Mouse (Mus musculus) liver, embryonic 11.5 days (tissue): ENCODE measurements around the gene Rora. TPM values are rescaled to one million over a fixed set of nuclear protein-coding genes. Genes with fewer than 3 reads are reported as not detected.

Experiments
- ATAC-seq: fragments of 200-750 bp; cut with Nextera tagmentation; replicated peaks from 2 replicates; pipeline ENCODE4 v1.8.0; 2017; ENCODE audit warnings: moderate number of reproducible peaks, mild to moderate bottlenecking, moderate TSS enrichment, moderate library complexity; ENCODE audit not compliant: low FRiP score
- DNase-seq: peaks from one replicate; pipeline ENCODE4 v3.0.0-alpha.2; 2017; ENCODE audit warnings: low spot score
- H3K27ac ChIP-seq: fragments of 300-500 bp; sonication (generic); 2 replicates; pipeline ENCODE4 v1.5.1; 2014; ENCODE audit warnings: mild to moderate bottlenecking, low read depth, low read length, control low read depth
- H3K27me3 ChIP-seq: fragments of 300-500 bp; sonication (generic); replicated peaks from 2 replicates; pipeline ENCODE4 v1.6.1; 2014; ENCODE audit warnings: low read length, mixed read lengths; ENCODE audit not compliant: control insufficient read depth, insufficient read depth
- H3K36me3 ChIP-seq: fragments of 300-500 bp; sonication (generic); 2 replicates; pipeline ENCODE4 v1.6.1; 2014; ENCODE audit warnings: mild to moderate bottlenecking, low read length, moderate library complexity, mixed read lengths; ENCODE audit not compliant: control insufficient read depth, insufficient read depth
- H3K4me1 ChIP-seq: fragments of 300-500 bp; sonication (generic); replicated peaks from 2 replicates; pipeline ENCODE4 v1.6.1; 2014; ENCODE audit warnings: low read length, mixed read lengths; ENCODE audit not compliant: control insufficient read depth, insufficient read depth
- H3K4me2 ChIP-seq: fragments of 300-500 bp; sonication (generic); 2 replicates; pipeline ENCODE4 v1.6.1; 2014; ENCODE audit warnings: mild to moderate bottlenecking, control low read depth, moderate library complexity
- H3K4me3 ChIP-seq: fragments of 300-500 bp; sonication (generic); 2 replicates; pipeline ENCODE4 v1.5.1; 2014; ENCODE audit warnings: low read depth, low read length, control low read depth
- H3K9ac ChIP-seq: fragments of 300-500 bp; sonication (generic); 2 replicates; pipeline ENCODE4 v1.6.1; 2014; ENCODE audit warnings: low read depth, low read length, control low read depth
- H3K9me3 ChIP-seq: fragments of 300-500 bp; sonication (generic); 2 replicates; pipeline ENCODE4 v1.6.1; 2016; ENCODE audit warnings: low read length, inconsistent platforms, mixed read lengths; ENCODE audit not compliant: control insufficient read depth
- WGBS: fragments of 180-500 bp; shearing (Covaris S2); extraction: QIAGEN DNeasy Blood & Tissue Kit; methylation state at CpG from one replicate; pipeline ENCODE4 v1.1.7; 2014; 5-methylcytosine and 5-hydroxymethylcytosine counted together
- polyA plus RNA-seq: library from polyadenylated mRNA; unstranded; fragments of >200 nt; fragmentation: Nextera tagmentation; extraction: Ambion mirVana; gene quantifications from 2 replicates; pipeline ENCODE4 v1.2.1, GENCODE M21; 2014

The Rora gene
- polyA plus RNA-seq, 1 experiment from 2014 or later: 4.3 TPM

DNA sequence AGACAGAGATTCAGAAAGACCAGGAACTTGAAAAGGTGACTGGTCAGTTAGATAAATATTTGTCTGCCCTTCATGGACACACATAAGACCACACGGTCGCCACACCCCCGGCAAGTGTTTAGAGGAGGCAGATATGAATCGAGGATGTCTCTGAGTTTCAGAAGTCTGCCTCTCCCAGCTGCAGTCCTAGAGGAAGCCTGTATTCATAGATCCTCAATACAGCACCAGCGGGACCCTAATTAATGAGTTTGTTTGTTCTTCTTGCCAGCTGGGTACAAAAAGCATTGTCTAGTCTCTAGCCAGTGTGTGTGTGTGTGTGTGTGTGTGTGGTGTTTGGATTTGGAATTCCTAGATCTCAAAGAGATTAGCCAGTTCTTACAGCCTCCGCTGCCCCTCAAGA lies 228.3 kb downstream of the Rora start:
- 45% methylated on average over 6 of the region's 6 CpGs for WGBS
- ATAC-seq (no peak), DNase-seq (no peak)
- Histone ChIP-seq H3K9me3 (no peaks in the 10 kb centered on the region), H3K4me3 (no peak overlapping the region), H3K4me2 (no peak overlapping the region), H3K27ac (no peak overlapping the region), H3K36me3 (no peaks in the 10 kb centered on the region), H3K9ac (no peak overlapping the region), H3K27me3 (no peaks in the 10 kb centered on the region), H3K4me1 (peaks cover 4% of the 10 kb centered on the region; the same call in 1 of the 2 replicates)

DNA sequence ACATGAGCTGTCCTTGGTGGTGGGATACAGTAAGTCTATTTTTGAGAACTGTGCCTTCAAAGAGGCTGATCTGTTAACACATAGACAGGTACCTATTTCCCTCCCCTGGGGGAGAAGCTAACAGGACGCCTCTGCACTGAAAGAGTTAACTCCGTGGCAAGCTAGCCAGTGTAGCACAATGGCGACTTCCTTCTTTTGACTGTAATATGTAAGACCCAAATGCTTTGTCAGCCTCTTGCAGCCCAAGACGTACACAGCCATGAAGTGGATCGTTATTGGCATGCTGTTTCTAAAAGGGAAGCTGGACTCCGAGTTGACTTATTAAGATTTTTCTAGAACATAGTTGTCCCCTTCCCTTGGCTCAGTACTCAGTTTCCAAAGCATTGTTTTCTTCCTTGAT lies 229.4 kb downstream of the Rora start:
- no peaks in the 10 kb centered on the region for H3K27me3 ChIP-seq
- 43% methylated on average over 6 of the region's 6 CpGs for WGBS
- DNase-seq (no peak), ATAC-seq (no peak)
- no peaks in the 10 kb centered on the region for H3K9me3 ChIP-seq
- H3K4me1 ChIP-seq: peaks cover 4% of the 10 kb centered on the region; the same call in 1 of the 2 replicates
- no peak overlapping the region for H3K27ac ChIP-seq
- H3K9ac ChIP-seq: no peak overlapping the region
- no peaks in the 10 kb centered on the region for H3K36me3 ChIP-seq
- H3K4me3 ChIP-seq: no peak overlapping the region
- H3K4me2 ChIP-seq: no peak overlapping the region

DNA sequence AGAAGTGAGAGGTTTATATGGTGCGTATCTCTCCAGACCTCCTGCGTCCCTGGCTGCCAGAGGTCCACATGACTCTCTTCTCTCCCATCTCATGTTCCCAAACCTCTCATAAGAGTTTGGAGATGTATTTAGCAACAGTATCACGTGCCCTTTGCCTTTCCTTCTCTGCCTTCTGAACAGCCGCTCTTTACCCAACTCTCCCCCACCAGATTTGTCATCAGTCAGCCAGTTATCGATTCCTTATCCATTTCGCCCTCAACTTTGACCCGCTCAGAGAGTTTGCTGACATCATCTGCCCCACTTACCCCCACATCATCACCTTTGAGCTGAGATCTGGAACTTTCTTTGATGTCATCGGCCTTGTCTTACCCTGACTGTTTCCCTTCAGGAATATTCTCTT lies 230.1 kb downstream of the Rora start:
- Histone ChIP-seq H3K9ac (no peak overlapping the region), H3K27ac (no peak overlapping the region), H3K27me3 (no peaks in the 10 kb centered on the region), H3K36me3 (no peaks in the 10 kb centered on the region), H3K4me1 (peaks cover 4% of the 10 kb centered on the region; the same call in 1 of the 2 replicates), H3K9me3 (no peaks in the 10 kb centered on the region), H3K4me3 (no peak overlapping the region), H3K4me2 (no peak overlapping the region)
- WGBS: 70% methylated on average over 8 of the region's 8 CpGs
- DNase-seq (no peak), ATAC-seq (no peak)

DNA sequence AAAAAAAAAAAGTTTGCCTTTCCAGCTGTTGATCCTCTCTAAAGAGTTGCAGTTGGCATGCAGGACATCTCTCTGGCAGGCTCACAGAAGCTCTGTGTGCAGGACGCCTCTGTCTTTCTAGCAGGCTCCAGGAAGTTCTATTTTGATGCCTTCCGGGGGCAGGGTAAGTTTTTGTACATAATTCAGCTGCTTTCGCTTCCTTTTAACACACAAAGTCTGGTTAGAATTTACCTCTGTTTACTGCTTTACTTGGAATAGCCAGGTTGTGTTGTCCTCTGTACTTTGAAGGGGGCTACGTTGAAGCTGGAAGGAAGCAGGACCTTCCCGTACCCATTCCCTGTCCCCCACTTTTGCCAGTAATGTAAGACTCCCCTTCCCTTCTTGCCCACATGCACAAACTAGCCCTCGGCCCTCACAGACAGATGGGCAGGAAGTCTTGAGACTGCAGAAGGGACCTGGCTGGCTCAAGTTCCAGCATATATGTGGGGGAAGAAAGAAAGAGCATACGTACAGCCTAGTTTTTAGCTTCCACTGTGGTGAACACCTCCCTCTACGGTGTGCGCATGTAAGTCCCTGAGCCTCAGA lies 231.0 kb downstream of the Rora start:
- H3K4me1 ChIP-seq: peaks cover 4% of the 10 kb centered on the region; the same call in 1 of the 2 replicates
- H3K27ac ChIP-seq: peak overlapping the region; percentile 25; the same call in 1 of the 2 replicates
- ATAC-seq: no peak
- no peaks in the 10 kb centered on the region for H3K27me3 ChIP-seq
- no peak for DNase-seq
- no peak overlapping the region for H3K4me3 ChIP-seq
- WGBS: 66% methylated on average over 9 of the region's 9 CpGs
- H3K36me3 ChIP-seq: no peaks in the 10 kb centered on the region
- H3K9ac ChIP-seq: no peak overlapping the region
- H3K4me2 ChIP-seq: no peak overlapping the region
- no peaks in the 10 kb centered on the region for H3K9me3 ChIP-seq

DNA sequence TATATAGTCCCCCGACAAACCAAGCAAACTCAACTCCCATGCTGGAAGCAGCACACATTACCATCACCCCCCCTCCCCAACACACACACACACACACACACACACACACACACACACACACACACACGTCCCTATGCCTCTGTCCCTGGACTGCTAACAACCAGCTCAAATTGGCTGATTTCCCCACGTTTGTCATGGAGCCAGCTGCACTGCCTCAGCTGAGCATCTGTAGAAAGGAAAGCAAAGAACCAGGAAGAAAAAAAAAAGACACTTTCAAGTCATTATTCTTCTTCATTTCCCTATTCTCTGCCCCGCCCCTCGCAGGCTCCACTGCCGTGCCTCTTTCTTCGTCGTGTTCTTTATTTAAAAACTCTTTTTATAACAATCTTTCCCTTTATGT lies 235.1 kb downstream of the Rora start:
- Histone ChIP-seq H3K4me2 (no peak overlapping the region), H3K9me3 (no peaks in the 10 kb centered on the region), H3K4me3 (no peak overlapping the region), H3K9ac (no peak overlapping the region), H3K4me1 (peaks cover 4% of the 10 kb centered on the region; the same call in 1 of the 2 replicates), H3K27me3 (no peaks in the 10 kb centered on the region), H3K27ac (no peak overlapping the region), H3K36me3 (no peaks in the 10 kb centered on the region)
- ATAC-seq: no peak
- 65% methylated on average over 8 of the region's 8 CpGs for WGBS
- DNase-seq: no peak

DNA sequence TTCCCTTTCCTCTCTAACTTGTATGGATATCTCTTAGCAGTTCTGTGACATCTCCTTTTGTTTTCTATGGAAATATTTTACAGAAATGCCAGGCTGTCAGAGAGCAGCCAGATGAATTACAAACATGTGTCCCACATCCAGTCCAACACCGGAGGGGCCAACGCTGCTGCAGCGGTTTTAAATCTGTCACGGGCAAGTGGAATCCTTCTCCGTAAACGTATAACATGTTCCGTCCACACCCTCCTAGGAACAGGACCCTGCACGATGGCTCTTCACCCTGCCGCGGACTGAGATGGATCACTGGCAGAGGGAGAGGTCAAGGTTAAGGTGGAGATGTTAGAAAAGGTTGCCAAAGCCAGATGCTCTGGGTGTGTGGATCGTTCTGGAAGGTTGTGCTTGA lies 237.8 kb downstream of the Rora start:
- 75% methylated on average over 11 of the region's 11 CpGs for WGBS
- no peak for DNase-seq
- Histone ChIP-seq H3K27ac (no peak overlapping the region), H3K4me1 (no peaks in the 10 kb centered on the region), H3K27me3 (no peaks in the 10 kb centered on the region), H3K36me3 (no peaks in the 10 kb centered on the region), H3K4me3 (no peak overlapping the region), H3K4me2 (no peak overlapping the region), H3K9me3 (no peaks in the 10 kb centered on the region), H3K9ac (no peak overlapping the region)
- ATAC-seq: no peak

DNA sequence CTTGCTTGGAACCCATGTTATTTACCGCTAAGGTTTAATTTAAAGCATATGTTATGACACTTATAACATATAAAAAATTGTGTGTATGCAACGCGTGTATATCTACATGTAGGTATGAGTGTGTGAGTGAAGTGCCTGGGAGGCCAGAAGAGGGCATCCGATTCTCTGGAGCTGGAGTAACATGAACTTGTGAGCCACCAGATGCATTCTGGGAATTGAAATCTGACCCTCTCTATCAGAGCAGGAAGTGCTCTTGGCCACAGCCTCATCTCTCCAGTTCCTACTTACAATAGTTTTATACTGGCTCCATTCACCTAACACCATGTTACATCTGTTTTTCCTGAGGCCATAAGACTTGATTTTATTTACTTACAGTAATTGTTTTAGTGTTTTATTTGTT lies 238.8 kb downstream of the Rora start:
- H3K9ac ChIP-seq: no peak overlapping the region
- no peak overlapping the region for H3K27ac ChIP-seq
- no peaks in the 10 kb centered on the region for H3K36me3 ChIP-seq
- DNase-seq (no peak), ATAC-seq (no peak)
- H3K27me3 ChIP-seq: no peaks in the 10 kb centered on the region
- no peaks in the 10 kb centered on the region for H3K4me1 ChIP-seq
- no peaks in the 10 kb centered on the region for H3K9me3 ChIP-seq
- no peak overlapping the region for H3K4me3 ChIP-seq
- H3K4me2 ChIP-seq: no peak overlapping the region
- 86% methylated on average over 4 of the region's 4 CpGs for WGBS

DNA sequence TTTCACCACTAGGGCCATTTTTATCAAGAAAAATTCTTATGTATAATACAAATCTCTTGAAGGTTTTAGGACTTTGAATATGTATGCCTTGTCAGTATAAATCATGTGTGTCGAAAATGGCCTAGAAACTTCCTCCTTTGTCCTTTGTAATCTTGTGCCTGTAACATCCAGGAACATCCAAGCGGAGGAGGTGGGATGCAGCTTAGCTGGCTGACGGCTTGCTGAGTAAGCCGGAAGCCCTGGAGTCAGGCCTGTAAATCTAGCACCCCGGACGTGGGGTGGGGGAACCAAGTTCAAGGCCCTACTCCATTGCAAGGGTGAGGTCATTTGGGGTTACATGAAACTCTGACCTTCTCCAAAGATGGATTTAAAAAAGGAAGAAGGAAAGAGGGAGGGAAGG lies 239.3 kb downstream of the Rora start:
- 76% methylated on average over 6 of the region's 6 CpGs for WGBS
- H3K9me3 ChIP-seq: no peaks in the 10 kb centered on the region
- H3K36me3 ChIP-seq: no peaks in the 10 kb centered on the region
- ATAC-seq (no peak), DNase-seq (no peak)
- no peaks in the 10 kb centered on the region for H3K27me3 ChIP-seq
- no peak overlapping the region for H3K9ac ChIP-seq
- H3K4me2 ChIP-seq: no peak overlapping the region
- no peak overlapping the region for H3K4me3 ChIP-seq
- no peaks in the 10 kb centered on the region for H3K4me1 ChIP-seq
- H3K27ac ChIP-seq: no peak overlapping the region

DNA sequence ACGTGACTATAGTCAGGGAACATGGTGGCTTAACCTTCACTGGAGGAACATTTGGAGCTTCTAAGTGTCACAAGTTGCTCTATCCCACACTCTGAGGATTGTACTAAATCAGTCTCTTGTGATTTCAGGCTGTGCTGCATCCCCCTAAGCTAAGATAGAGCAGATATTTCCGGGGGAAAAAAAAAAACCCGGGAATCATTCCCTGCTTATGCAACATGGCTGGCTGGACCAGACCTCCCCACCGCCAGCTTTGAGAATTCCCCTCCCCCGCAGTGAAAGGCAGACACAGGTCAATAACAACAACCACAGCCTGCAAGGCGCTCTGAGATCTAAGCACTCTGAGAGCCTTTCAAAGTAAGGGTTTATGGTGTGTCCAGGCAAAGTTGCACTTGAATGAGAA lies 244.7 kb downstream of the Rora start:
- Histone ChIP-seq H3K27me3 (no peaks in the 10 kb centered on the region), H3K4me1 (no peaks in the 10 kb centered on the region), H3K9me3 (no peaks in the 10 kb centered on the region), H3K4me3 (no peak overlapping the region), H3K4me2 (no peak overlapping the region), H3K9ac (no peak overlapping the region), H3K27ac (no peak overlapping the region), H3K36me3 (no peaks in the 10 kb centered on the region)
- no peak for ATAC-seq
- no peak for DNase-seq
- WGBS: 69% methylated on average over 6 of the region's 6 CpGs
